ENCODE assay signal across 12 mouse cellular contexts in the genomic region with DNA sequence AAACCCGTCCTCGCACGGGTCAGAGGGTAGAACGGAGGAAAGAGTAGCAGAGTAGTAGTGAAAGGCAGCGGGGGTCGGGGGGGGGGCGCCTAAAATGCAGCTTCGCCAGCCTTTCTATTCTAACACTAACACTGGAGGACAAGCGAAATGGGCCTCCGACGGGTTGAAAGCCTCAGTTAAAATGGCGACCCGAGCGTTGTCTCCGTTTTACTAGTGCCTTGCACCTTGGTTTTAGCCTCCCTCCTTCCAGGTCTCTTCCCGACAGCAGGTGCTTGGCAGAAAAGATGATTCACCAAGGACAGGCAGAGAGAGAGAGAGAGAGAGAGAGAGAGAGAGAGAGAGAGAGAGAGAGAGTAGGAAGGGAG. TPM values are rescaled to one million over a fixed set of nuclear protein-coding genes. Genes with fewer than 3 reads are reported as not detected.
A peak's percentile ranks its signal among the peaks of the same experiment; 100 is the strongest.
DNase-seq lines count a peak whose midpoint lies in the region; ATAC-seq lines count a peak whose summit lies in the region.
"Had no signal": no experiment of that assay in that cellular context is flagged by ENCODE, and none has a peak within 500 bp of the region (broad histone marks: within the 10 kb centered on the region; RNA-seq: fewer than 3 reads in every experiment).

No protein-coding gene starts in this region.

- H3K4me3 ChIP-seq in heart, embryonic 14.5 days (ENCODE audit: control insufficient read depth in 1 of 2, insufficient read depth in 1 of 2, low read depth in 1 of 2, low read length in 2 of 2) = no peak overlapping the region
- peak overlapping the region; percentile 67 for H3K4me3 ChIP-seq in forebrain, embryonic 14.5 days (ENCODE audit: low read depth, low read length)
- peak overlapping the region; percentile 49 for H3K4me3 ChIP-seq in midbrain, embryonic 13.5 days (replicated peaks)
- H3K4me3 ChIP-seq: intestine, embryonic 15.5 days had no signal

- H3K4me1 ChIP-seq in heart, embryonic 14.5 days (ENCODE audit: control insufficient read depth in 2 of 2, insufficient read depth in 2 of 2, low read length in 2 of 2) = peaks cover 17 to 35% of the 10 kb centered on the region in 2 experiments; a peak in 3 of 4 replicates
- H3K4me1 ChIP-seq in forebrain, embryonic 14.5 days (ENCODE audit: control insufficient read depth, insufficient read depth, low read length) = peaks cover 32% of the 10 kb centered on the region
- H3K4me1 ChIP-seq in midbrain, embryonic 13.5 days (replicated peaks) = peaks cover 55% of the 10 kb centered on the region

- ATAC-seq in heart, embryonic 14.5 days (ENCODE audit: insufficient number of reproducible peaks, insufficient read depth, low FRiP score, low read depth) = no peak
- ATAC-seq in forebrain, embryonic 14.5 days = no peak
- ATAC-seq in midbrain, embryonic 13.5 days = no peak
- ATAC-seq: intestine, embryonic 15.5 days had no signal

- H3K9me3 ChIP-seq in heart, embryonic 14.5 days (ENCODE audit: control insufficient read depth, low read length) = no peaks in the 10 kb centered on the region
- H3K9me3 ChIP-seq in forebrain, embryonic 14.5 days (replicated peaks; ENCODE audit: control insufficient read depth, low read length) = no peaks in the 10 kb centered on the region
- H3K9me3 ChIP-seq in midbrain, embryonic 13.5 days = no peaks in the 10 kb centered on the region
- H3K9me3 ChIP-seq: intestine, embryonic 15.5 days had no signal

- H3K9ac ChIP-seq in heart, embryonic 14.5 days (ENCODE audit: low read length) = no peak overlapping the region
- peak overlapping the region; percentile 96 for H3K9ac ChIP-seq in forebrain, embryonic 14.5 days (ENCODE audit: low read length)
- peak overlapping the region; percentile 36; the same call in 1 of the 2 replicates for H3K9ac ChIP-seq in midbrain, embryonic 13.5 days (replicated peaks)
- H3K9ac ChIP-seq: intestine, embryonic 15.5 days had no signal

- peak overlapping the region; percentile 9; the same call in 1 of the 2 replicates for H3K4me2 ChIP-seq in heart, embryonic 14.5 days (ENCODE audit: low read length)
- H3K4me2 ChIP-seq in forebrain, embryonic 14.5 days (ENCODE audit: low read length) = peak overlapping the region; percentile 66
- H3K4me2 ChIP-seq in midbrain, embryonic 13.5 days (replicated peaks) = peak overlapping the region; percentile 62
- H3K4me2 ChIP-seq: intestine, embryonic 15.5 days had no signal

- under 1% methylated on average over 15 of the region's 16 CpGs for WGBS in heart, embryonic 14.5 days
- whole genome bisulfite sequencing in forebrain, embryonic 14.5 days = 3% methylated on average over 16 of the region's 16 CpGs
- WGBS in midbrain, embryonic 13.5 days = 2% methylated on average over 16 of the region's 16 CpGs

- no peak for DNase-seq in heart, adult 9 months (ENCODE audit: low spot score in 2 of 2)
- peak; percentile 73 for DNase-seq in brain, adult 2 months (ENCODE audit: low read depth, low spot score)
- peak; percentile 56 for DNase-seq in forebrain, embryonic 14.5 days (ENCODE audit: low spot score)
- DNase-seq in gastrocnemius, postnatal 25 days = no peak
- DNase-seq in gastrocnemius, adult 8-10 months (ENCODE audit: low spot score in 2 of 2) = no peak
- no peak for DNase-seq in left cerebral cortex, adult 18-20 months (ENCODE audit: low spot score in 2 of 2)
- DNase-seq: adrenal gland, postnatal 36 days had no signal

- H3K36me3 ChIP-seq in heart, embryonic 14.5 days (ENCODE audit: control insufficient read depth, insufficient read depth, low read length) = no peaks in the 10 kb centered on the region
- no peaks in the 10 kb centered on the region for H3K36me3 ChIP-seq in forebrain, embryonic 14.5 days (ENCODE audit: control insufficient read depth, insufficient read depth, low read length)
- no peaks in the 10 kb centered on the region for H3K36me3 ChIP-seq in midbrain, embryonic 13.5 days
- H3K36me3 ChIP-seq: intestine, embryonic 15.5 days had no signal

- H3K27ac ChIP-seq in heart, embryonic 14.5 days (replicated peaks in 1 of 2; ENCODE audit: control insufficient read depth in 1 of 2, insufficient read depth in 1 of 2, low read depth in 2 of 2, low read length in 2 of 2) = no peak overlapping the region
- H3K27ac ChIP-seq in forebrain, embryonic 14.5 days (ENCODE audit: low read depth, low read length) = peak overlapping the region; percentile 91
- peak overlapping the region; percentile 64 for H3K27ac ChIP-seq in midbrain, embryonic 13.5 days
- H3K27ac ChIP-seq: intestine, embryonic 15.5 days had no signal

- peaks cover 94% of the 10 kb centered on the region for H3K27me3 ChIP-seq in heart, embryonic 14.5 days (ENCODE audit: control insufficient read depth, insufficient read depth, low read length)
- H3K27me3 ChIP-seq in forebrain, embryonic 14.5 days (replicated peaks; ENCODE audit: control insufficient read depth, insufficient read depth, low read length) = peaks cover 38% of the 10 kb centered on the region
- peaks cover 100% of the 10 kb centered on the region for H3K27me3 ChIP-seq in midbrain, embryonic 13.5 days

RNA-seq across cellular contexts. Expression of a gene that starts 3.9 kb away (rescaled TPM):
- polyA plus RNA-seq in heart, embryonic 14.5 days (2014; fragmentation: Nextera tagmentation; extraction: Ambion mirVana) = 0.12 and 0.23 TPM in 2 replicates
- 44.5 and 51.8 TPM in 2 replicates for polyA plus RNA-seq in forebrain, embryonic 14.5 days (2014; fragmentation: Nextera tagmentation; extraction: Ambion mirVana)
- 39.9 and 40.9 TPM in 2 replicates for polyA plus RNA-seq in midbrain, embryonic 13.5 days (2015; fragmentation: Nextera tagmentation; extraction: Ambion mirVana)
- total RNA-seq in gastrocnemius, postnatal 25 days (2021) = not detected
- total RNA-seq in gastrocnemius, adult 8-10 months (2022) = not detected
- 10 to 100 TPM in 1 of 2 experiments, 1 to 10 TPM in 1; 8.8 to 10.3 TPM for total RNA-seq in left cerebral cortex, adult 18-20 months (2021)
- total RNA-seq: adrenal gland, postnatal 36 days; liver, adult 2 months; neutrophil, adult 5-6 weeks had no signal
- polyA plus RNA-seq: liver, adult 2 months had no signal

Comparison
In these comparisons a context has a peak if more than half of its experiments do, and no peak if none do; other contexts are left out.
1. H3K27ac ChIP-seq: peak in forebrain, embryonic 14.5 days (single experiment) and midbrain, embryonic 13.5 days (single experiment); none in heart, embryonic 14.5 days (0 of 2).
2. H3K4me2 ChIP-seq: peak in every context shown above with its lines; median percentile 66 in forebrain, embryonic 14.5 days; 62 in midbrain, embryonic 13.5 days; 9 in heart, embryonic 14.5 days.
3. H3K4me3 ChIP-seq: peak in forebrain, embryonic 14.5 days (single experiment) and midbrain, embryonic 13.5 days (single experiment); none in heart, embryonic 14.5 days (0 of 2).
4. DNase-seq: peak in brain, adult 2 months (single experiment) and forebrain, embryonic 14.5 days (single experiment); none in heart, adult 9 months (0 of 2), gastrocnemius, postnatal 25 days (single experiment), gastrocnemius, adult 8-10 months (0 of 2) and left cerebral cortex, adult 18-20 months (0 of 2).
5. RNA of a gene that starts 3.9 kb away (total RNA-seq): 8.8 to 10.3 TPM in left cerebral cortex, adult 18-20 months; not detected in gastrocnemius, postnatal 25 days and not detected in gastrocnemius, adult 8-10 months; every median in the first group is over 4 times any median in the second.